Mouse (Mus musculus) G1E (cell line): ENCODE results near the gene Fndc1. TPM values are rescaled to one million over a fixed set of nuclear protein-coding genes. Genes with fewer than 3 reads are reported as not detected.

Source experiments
- ATAC-seq: 2 replicates; pipeline ENCODE4 v1.8.0; 2016; ENCODE audit warnings: mild to moderate bottlenecking; ENCODE audit not compliant: insufficient number of reproducible peaks, poor library complexity, low FRiP score, severe bottlenecking; ENCODE audit errors: extremely low read depth
- DNase-seq: peaks from one replicate; pipeline ENCODE4 v3.0.0; 2012; ENCODE audit warnings: low spot score
- H3K27me3 ChIP-seq: 2 replicates; pipeline ENCODE4 v1.6.1; 2012; ENCODE audit warnings: mild to moderate bottlenecking, low read length, inconsistent platforms; ENCODE audit not compliant: insufficient read depth
- H3K36me3 ChIP-seq: replicated peaks from 2 replicates; pipeline ENCODE3; 2012; ENCODE audit warnings: mild to moderate bottlenecking, inconsistent platforms
- H3K4me1 ChIP-seq: 2 replicates; pipeline ENCODE4 v1.6.1; 2012; ENCODE audit warnings: low read depth, low read length, inconsistent platforms, mixed read lengths; ENCODE audit not compliant: insufficient read depth
- H3K4me3 ChIP-seq: 2 replicates; pipeline ENCODE4 v1.5.1; 2012; ENCODE audit warnings: low read depth, mild to moderate bottlenecking, inconsistent platforms, low read length, moderate library complexity, mixed read lengths
- H3K9me3 ChIP-seq: replicated peaks from 2 replicates; pipeline ENCODE4 v1.6.1; 2012; ENCODE audit warnings: inconsistent platforms
- CTCF ChIP-seq: IDR thresholded peaks from 2 replicates; pipeline ENCODE4 v1.5.1; 2012; ENCODE audit warnings: low read depth, low read length, inconsistent platforms, mixed read lengths
- GATA1 ChIP-seq: IDR thresholded peaks from 2 replicates; pipeline ENCODE4 v1.6.1; 2012; ENCODE audit warnings: borderline replicate concordance, low read length, inconsistent platforms, mixed read lengths
- GATA2 ChIP-seq: IDR thresholded peaks from 2 replicates; pipeline ENCODE4 v1.6.1; 2012; ENCODE audit warnings: low read depth, low read length, inconsistent platforms, borderline replicate concordance
- POLR2AphosphoS5 ChIP-seq: IDR thresholded peaks from 2 replicates; pipeline ENCODE4 v1.6.1; 2012; ENCODE audit warnings: low read depth, low read length, inconsistent platforms; ENCODE audit not compliant: insufficient replicate concordance
- TAL1 ChIP-seq: conservative IDR thresholded peaks from 2 replicates; pipeline ENCODE4 v1.6.1; 2012; ENCODE audit warnings: low read depth, low read length, inconsistent platforms, mixed read lengths
- polyA plus RNA-seq: library from polyadenylated mRNA; stranded (reverse); fragments of >175 nt; gene quantifications from 2 replicates; pipeline ENCODE4 v1.2.3, GENCODE M21; 2012
- total RNA-seq, 2 experiments: library from RNA; stranded (forward) in 1 of 2; stranded (reverse) in 1 of 2; fragments of 200-1000 nt in 1 of 2; fragments of >200 nt in 1 of 2; fragmentation: Nextera tagmentation in 1 of 2; gene quantifications; 2 replicates each; pipeline ENCODE4 v1.2.3; 2014 to 2017

Fndc1 gene
- total and polyA plus RNA-seq, 3 experiments = 0.44 TPM; not detected in 2

- no peaks in the 10 kb centered on the region for H3K27me3 ChIP-seq
- H3K36me3 ChIP-seq = no peaks in the 10 kb centered on the region
- no peak overlapping the region for H3K4me3 ChIP-seq
- H3K4me1 ChIP-seq = no peaks in the 10 kb centered on the region
- TF ChIP-seq GATA2 (no peak), TAL1 (no peak), POLR2AphosphoS5 (no peak), CTCF (no peak), GATA1 (no peak)
- no peak for ATAC-seq
- DNase-seq = no peak
- peaks cover 7% of the 10 kb centered on the region for H3K9me3 ChIP-seq
Measured at GRCm38 (mm10) chr17:7805105-7805504, 22.0 kb downstream of the Fndc1 start.

- Histone ChIP-seq H3K4me1 (no peaks in the 10 kb centered on the region), H3K36me3 (no peaks in the 10 kb centered on the region), H3K27me3 (no peaks in the 10 kb centered on the region), H3K9me3 (peaks cover 7% of the 10 kb centered on the region; the same call in 1 of the 2 replicates), H3K4me3 (no peak overlapping the region)
- TF ChIP-seq POLR2AphosphoS5 = no peak
- TF ChIP-seq TAL1 = no peak
- no peak for TF ChIP-seq GATA1
- no peak for TF ChIP-seq CTCF
- no peak for TF ChIP-seq GATA2
- DNase-seq (no peak), ATAC-seq (no peak)
Measured at GRCm38 (mm10) chr17:7802483-7802882, 24.6 kb downstream of the Fndc1 start.

- ATAC-seq (no peak), DNase-seq (no peak)
- Histone ChIP-seq H3K27me3 (no peaks in the 10 kb centered on the region), H3K4me3 (no peak overlapping the region), H3K36me3 (no peaks in the 10 kb centered on the region), H3K4me1 (no peaks in the 10 kb centered on the region), H3K9me3 (peaks cover 7% of the 10 kb centered on the region; the same call in 1 of the 2 replicates)
- TF ChIP-seq GATA1 (no peak), CTCF (no peak), GATA2 (no peak), POLR2AphosphoS5 (no peak), TAL1 (no peak)
Measured at GRCm38 (mm10) chr17:7799894-7800293, 27.2 kb downstream of the Fndc1 start.

GRCm38 (mm10) chr17:7795584-7795983, 31.5 kb downstream of the Fndc1 start:
- DNase-seq (no peak), ATAC-seq (no peak)
- Histone ChIP-seq H3K4me3 (no peak overlapping the region), H3K4me1 (no peaks in the 10 kb centered on the region), H3K9me3 (0 out of 2 replicates have a peak, but pooled peaks cover 4% of the 10 kb centered on the region), H3K36me3 (no peaks in the 10 kb centered on the region), H3K27me3 (no peaks in the 10 kb centered on the region)
- TF ChIP-seq CTCF = no peak
- no peak for TF ChIP-seq GATA1
- no peak for TF ChIP-seq POLR2AphosphoS5
- TF ChIP-seq GATA2 = no peak
- TF ChIP-seq TAL1 = no peak

- H3K27me3 ChIP-seq = no peaks in the 10 kb centered on the region
- ATAC-seq = no peak
- no peak for TF ChIP-seq TAL1
- TF ChIP-seq GATA1 = no peak
- no peak for TF ChIP-seq POLR2AphosphoS5
- TF ChIP-seq GATA2 = no peak
- no peak for TF ChIP-seq CTCF
- no peaks in the 10 kb centered on the region for H3K36me3 ChIP-seq
- no peak overlapping the region for H3K4me3 ChIP-seq
- H3K9me3 ChIP-seq = 0 out of 2 replicates have a peak, but pooled peaks cover 3% of the 10 kb centered on the region
- no peaks in the 10 kb centered on the region for H3K4me1 ChIP-seq
- DNase-seq = no peak
Measured at GRCm38 (mm10) chr17:7795168-7795567, 31.9 kb downstream of the Fndc1 start.

- H3K9me3 ChIP-seq = no peaks in the 10 kb centered on the region
- TF ChIP-seq GATA2 (no peak), GATA1 (no peak), CTCF (no peak), POLR2AphosphoS5 (no peak), TAL1 (no peak)
- no peaks in the 10 kb centered on the region for H3K36me3 ChIP-seq
- no peaks in the 10 kb centered on the region for H3K4me1 ChIP-seq
- H3K4me3 ChIP-seq = no peak overlapping the region
- DNase-seq (no peak), ATAC-seq (no peak)
- H3K27me3 ChIP-seq = no peaks in the 10 kb centered on the region
Measured at GRCm38 (mm10) chr17:7794093-7794492, 33.0 kb downstream of the Fndc1 start.
